Mouse (Mus musculus) heart, postnatal 0 days (tissue): ENCODE measurements around the gene Dbn1.

Experiments
- CTCF ChIP-seq: IDR thresholded peaks from 2 replicates; pipeline ENCODE4 v1.5.1; 2016; ENCODE audit warnings: antibody characterized with exemption, control low read depth, low read depth
- EP300 ChIP-seq: IDR thresholded peaks from 2 replicates; pipeline ENCODE4 v1.6.1; 2016; ENCODE audit warnings: antibody characterized with exemption, low read depth

DNA sequence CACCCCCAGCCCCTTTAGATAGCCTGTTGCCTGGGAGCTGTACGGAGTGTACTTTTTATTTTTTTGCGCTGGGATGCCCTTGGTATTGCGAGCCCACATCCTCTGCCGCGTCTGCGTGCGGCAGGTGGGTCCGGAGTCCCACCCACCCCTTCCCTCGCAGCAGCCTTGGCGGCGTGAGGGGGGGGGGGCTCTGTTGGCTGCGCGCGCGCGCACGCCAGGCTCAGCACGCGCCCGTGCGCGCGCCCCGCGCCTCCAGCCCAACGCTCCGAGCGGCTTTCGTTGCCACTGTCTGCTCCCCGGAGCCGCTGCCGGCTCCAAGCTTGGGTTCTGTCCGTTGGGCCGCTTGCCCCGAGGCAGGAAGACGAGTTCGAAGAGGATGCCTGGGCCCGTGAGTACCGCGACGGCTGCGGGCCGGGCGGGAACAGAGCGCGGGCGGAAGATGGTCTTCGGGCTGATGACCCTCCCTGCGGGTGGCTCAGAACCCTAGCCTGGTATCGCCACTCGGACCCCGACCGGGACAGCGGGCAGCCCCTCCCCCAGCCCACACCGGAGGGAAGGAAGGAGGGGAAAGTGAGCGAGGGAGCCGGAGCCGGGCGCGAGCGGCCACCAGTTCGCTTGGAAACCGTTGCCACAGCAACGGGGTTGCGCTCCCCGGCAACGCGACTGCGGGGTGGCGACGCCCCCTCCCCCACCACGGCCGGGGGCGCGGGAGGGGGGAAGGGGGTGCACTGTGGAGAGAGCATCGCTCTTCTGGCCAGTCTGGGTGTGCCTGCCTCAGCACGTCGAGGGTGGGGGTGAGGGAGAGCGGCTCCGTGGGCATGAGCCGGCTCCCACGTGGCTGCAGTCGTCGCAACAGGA lies 23.7 kb downstream of the Dbn1 start, which contains the start of gene Prr7:
- no peak for TF ChIP-seq CTCF
- TF ChIP-seq EP300: no peak
